Mouse (Mus musculus): Measurements from ENCODE around the gene Celsr1. TPM values are rescaled to one million over a fixed set of nuclear protein-coding genes. Genes with fewer than 3 reads are reported as not detected.

Gene Celsr1
- total and polyA plus RNA-seq, 3 experiments = not detected

GRCm38 (mm10) chr15:85919892-85920248, 113.7 kb downstream of the Celsr1 start:
- Histone ChIP-seq H3K79me2 (replicated peaks; ENCODE audit: control insufficient read depth, extremely low read depth, insufficient read depth, poor library complexity, severe bottlenecking) (no peaks in the 10 kb centered on the region), H3K4me2 (ENCODE audit: insufficient read depth, low read depth, poor library complexity, severe bottlenecking) (no peak overlapping the region), H3K9ac (ENCODE audit: insufficient read depth, low read depth) (no peak overlapping the region), H3K9me3 (replicated peaks; ENCODE audit: low read length) (peaks cover 4% of the 10 kb centered on the region), H3K4me3 (replicated peaks in 1 of 3; ENCODE audit: low read depth in 2 of 3, low read length in 2 of 3, poor library complexity in 1 of 3) (no peak overlapping the region), H3K27ac (ENCODE audit: insufficient read depth, low read depth) (no peak overlapping the region), H3K27me3 (replicated peaks) (peaks cover 23% of the 10 kb centered on the region), H3K4me1 (ENCODE audit: control insufficient read depth in 1 of 2, insufficient read depth in 2 of 2) (no peaks in the 10 kb centered on the region), H3K36me3 (replicated peaks in 1 of 2; ENCODE audit: control insufficient read depth in 1 of 2, insufficient read depth in 1 of 2, low read length in 1 of 2) (no peaks in the 10 kb centered on the region)
- TF ChIP-seq PAX5 (IDR thresholded peaks at IDR 0.05; ENCODE audit: low read length) (no peak), ZKSCAN1 (IDR thresholded peaks at IDR 0.05; ENCODE audit: borderline replicate concordance, low read depth, low read length) (no peak), RCOR1 (conservative IDR thresholded peaks at IDR 0.05; ENCODE audit: low read depth, low read length) (no peak), ZC3H11A (IDR thresholded peaks at IDR 0.05; ENCODE audit: low read depth, low read length) (no peak), ELF1 (IDR thresholded peaks at IDR 0.05; ENCODE audit: low read depth, low read length) (no peak), GABPA (IDR thresholded peaks at IDR 0.05; ENCODE audit: insufficient replicate concordance, low read depth, low read length) (no peak), MAX (IDR thresholded peaks at IDR 0.05; ENCODE audit: low read length) (no peak), TBP (conservative IDR thresholded peaks at IDR 0.05; ENCODE audit: low read depth, low read length) (no peak), MYC (IDR thresholded peaks at IDR 0.05; ENCODE audit: low read depth, low read length) (no peak), HCFC1 (IDR thresholded peaks at IDR 0.05; ENCODE audit: low read depth, low read length) (no peak)
- DNase-seq (ENCODE audit: extremely low read depth) = no peak
- dilution Hi-C loops (cut with MboI; ENCODE audit: extremely low pct_ligation_motif_present, extremely low pct_unique_long_range_greater_than_20kb, low sequenced_read_pairs) (no loop called here), in situ Hi-C loops (cut with MboI; ENCODE audit: low pct_ligation_motif_present, low pct_unique_long_range_greater_than_20kb, low sequenced_read_pairs) (no loop called here)

- Histone ChIP-seq H3K79me2 (replicated peaks; ENCODE audit: control insufficient read depth, extremely low read depth, insufficient read depth, poor library complexity, severe bottlenecking) (no peaks in the 10 kb centered on the region), H3K9me3 (replicated peaks; ENCODE audit: low read length) (peaks cover 4% of the 10 kb centered on the region), H3K4me3 (replicated peaks in 1 of 3; ENCODE audit: low read depth in 2 of 3, low read length in 2 of 3, poor library complexity in 1 of 3) (no peak overlapping the region), H3K27me3 (replicated peaks) (peaks cover 24% of the 10 kb centered on the region), H3K9ac (ENCODE audit: insufficient read depth, low read depth) (no peak overlapping the region), H3K4me1 (ENCODE audit: control insufficient read depth in 1 of 2, insufficient read depth in 2 of 2) (no peaks in the 10 kb centered on the region), H3K4me2 (ENCODE audit: insufficient read depth, low read depth, poor library complexity, severe bottlenecking) (no peak overlapping the region), H3K36me3 (replicated peaks in 1 of 2; ENCODE audit: control insufficient read depth in 1 of 2, insufficient read depth in 1 of 2, low read length in 1 of 2) (no peaks in the 10 kb centered on the region), H3K27ac (ENCODE audit: insufficient read depth, low read depth) (no peak overlapping the region)
- TF ChIP-seq KAT2A (IDR thresholded peaks at IDR 0.05; ENCODE audit: insufficient replicate concordance, low read length) (no peak), USF1 (IDR thresholded peaks at IDR 0.05; ENCODE audit: low read depth, low read length) (no peak), ZKSCAN1 (IDR thresholded peaks at IDR 0.05; ENCODE audit: borderline replicate concordance, low read depth, low read length) (no peak), NELFE (IDR thresholded peaks at IDR 0.05; ENCODE audit: low read depth, low read length) (no peak), JUN (IDR thresholded peaks at IDR 0.05; ENCODE audit: insufficient read depth, low read depth, low read length) (no peak), NRF1 (IDR thresholded peaks at IDR 0.05; ENCODE audit: low read depth, low read length) (no peak), RAD21 (IDR thresholded peaks at IDR 0.05; ENCODE audit: low read depth, low read length) (no peak), IRF4 (IDR thresholded peaks at IDR 0.05; ENCODE audit: low read depth, low read length) (no peak), MAX (IDR thresholded peaks at IDR 0.05; ENCODE audit: low read length) (no peak), SIN3A (IDR thresholded peaks at IDR 0.05; ENCODE audit: low read length) (no peak), UBTF (IDR thresholded peaks at IDR 0.05; ENCODE audit: low read depth, low read length) (no peak), CHD1 (IDR thresholded peaks at IDR 0.05; ENCODE audit: low read depth, low read length) (no peak), RCOR1 (conservative IDR thresholded peaks at IDR 0.05; ENCODE audit: low read depth, low read length) (no peak), ETS1 (conservative IDR thresholded peaks at IDR 0.05; ENCODE audit: low read depth, low read length) (no peak), PAX5 (IDR thresholded peaks at IDR 0.05; ENCODE audit: low read length) (no peak), ZC3H11A (IDR thresholded peaks at IDR 0.05; ENCODE audit: low read depth, low read length) (no peak), HCFC1 (IDR thresholded peaks at IDR 0.05; ENCODE audit: low read depth, low read length) (no peak), E2F4 (IDR thresholded peaks at IDR 0.05; ENCODE audit: insufficient replicate concordance, low read depth, low read length) (no peak), ELF1 (IDR thresholded peaks at IDR 0.05; ENCODE audit: low read depth, low read length) (no peak), TBP (conservative IDR thresholded peaks at IDR 0.05; ENCODE audit: low read depth, low read length) (no peak)
- dilution Hi-C loops (cut with MboI; ENCODE audit: extremely low pct_ligation_motif_present, extremely low pct_unique_long_range_greater_than_20kb, low sequenced_read_pairs) (no loop called here), in situ Hi-C loops (cut with MboI; ENCODE audit: low pct_ligation_motif_present, low pct_unique_long_range_greater_than_20kb, low sequenced_read_pairs) (no loop called here)
- DNase-seq (ENCODE audit: extremely low read depth) = no peak
These were observed 114.2 kb downstream of the Celsr1 start for GRCm38 (mm10) chr15:85919191-85919891.
